Comparison of ENCODE assay signal across 11 mouse cellular contexts in genomic region chr17:29494062-29494731, GRCm38 (mm10). TPM values are rescaled to one million over a fixed set of nuclear protein-coding genes. Genes with fewer than 3 reads are reported as not detected.
DNase-seq lines count a peak whose midpoint lies in the region; ATAC-seq and TF ChIP-seq lines count a peak whose summit lies in the region.
"Had no signal": no experiment of that assay in that cellular context is flagged by ENCODE, and none has a peak within 500 bp of the region (broad histone marks: within the 10 kb centered on the region; RNA-seq: fewer than 3 reads in every experiment).

No protein-coding gene starts in this region.

- H3K36me3 ChIP-seq in lung, embryonic 14.5 days (ENCODE audit: insufficient read depth): peaks cover 24% of the 10 kb centered on the region

- no peak for ATAC-seq in lung, embryonic 14.5 days (ENCODE audit: insufficient read depth)

- TF ChIP-seq POLR2A in lung, adult 2 months (IDR thresholded peaks at IDR 0.05; ENCODE audit: borderline replicate concordance, extremely low read depth, low read depth, low read length): no peak
- TF ChIP-seq POLR2A in bone marrow macrophage, adult 2 months (IDR thresholded peaks at IDR 0.05; ENCODE audit: borderline replicate concordance, low read depth, low read length): no peak

- WGBS in lung, embryonic 14.5 days: 69% methylated on average over 10 of the region's 10 CpGs
- 67% methylated on average over 10 of the region's 10 CpGs for WGBS in lung, adult 2 months

- no peaks in the 10 kb centered on the region for H3K9me3 ChIP-seq in lung, embryonic 14.5 days (ENCODE audit: low read depth, low read length)

- no peaks in the 10 kb centered on the region for H3K27me3 ChIP-seq in lung, embryonic 14.5 days (ENCODE audit: insufficient read depth, low read length)

- H3K27ac ChIP-seq in lung, embryonic 14.5 days (ENCODE audit: low read depth): no peak overlapping the region
- 0 out of 2 replicates have a peak overlapping the region, but pooled peaks have one; percentile 76 for H3K27ac ChIP-seq in bone marrow macrophage, adult 2 months (ENCODE audit: insufficient read depth, low read depth, low read length)

- H3K4me1 ChIP-seq in lung, embryonic 14.5 days (ENCODE audit: insufficient read depth): no peaks in the 10 kb centered on the region
- H3K4me1 ChIP-seq in lung, adult 2 months (ENCODE audit: control insufficient read depth, insufficient read depth, low read length): peaks cover 6% of the 10 kb centered on the region; the same call in 1 of the 2 replicates
- H3K4me1 ChIP-seq in bone marrow macrophage, adult 2 months (ENCODE audit: control insufficient read depth, insufficient read depth, low read length): peaks cover 28% of the 10 kb centered on the region

- TF ChIP-seq CTCF in lung, embryonic 14.5 days (IDR thresholded peaks at IDR 0.05; ENCODE audit: low read depth): no peak
- no peak for TF ChIP-seq CTCF in lung, adult 2 months (IDR thresholded peaks at IDR 0.05; ENCODE audit: insufficient read depth, low read length)
- no peak for TF ChIP-seq CTCF in bone marrow macrophage, adult 2 months (IDR thresholded peaks at IDR 0.05; ENCODE audit: low read depth, low read length)

- H3K4me2 ChIP-seq in lung, embryonic 14.5 days: peak overlapping the region; percentile 93; the same call in 1 of the 2 replicates

- H3K4me3 ChIP-seq in lung, embryonic 14.5 days (ENCODE audit: low read depth, low read length): peak overlapping the region; percentile 95; the same call in 1 of the 2 replicates
- H3K4me3 ChIP-seq in lung, adult 2 months (replicated peaks; ENCODE audit: extremely low read depth, low read depth, low read length): no peak overlapping the region
- peak overlapping the region; percentile 100; the same call in 1 of the 2 replicates for H3K4me3 ChIP-seq in bone marrow macrophage, adult 2 months (ENCODE audit: insufficient read depth, low read length)

- no peak overlapping the region for H3K9ac ChIP-seq in lung, embryonic 14.5 days

- DNase-seq in adrenal gland, postnatal 25 days: peak; percentile 21
- no peak for DNase-seq in adrenal gland, postnatal 4 days (ENCODE audit: low spot score in 2 of 2)
- DNase-seq in lung, embryonic 14.5 days: no peak
- DNase-seq in lung, adult 2 months: no peak
- peak; percentile 87 for DNase-seq in naive thymus-derived CD4-positive, alpha-beta T cell, adult 2 months (ENCODE audit: low read depth)
- DNase-seq in urinary bladder, postnatal 14 days (ENCODE audit: low spot score): no peak
- no peak for DNase-seq in urinary bladder, postnatal 36 days (ENCODE audit: low spot score in 2 of 2)
- DNase-seq: right cerebral cortex, postnatal 4 days had no signal

RNA-seq across cellular contexts. Expression of gene Pim1, which starts 3.6 kb away (rescaled TPM):
- 88.8 and 160 TPM in 2 replicates for total RNA-seq in adrenal gland, postnatal 25 days (2021)
- total RNA-seq in adrenal gland, postnatal 4 days (2021): 10 to 100 TPM; 53.4 to 65.5 TPM
- polyA plus RNA-seq in lung, embryonic 14.5 days (2014; fragmentation: Nextera tagmentation; extraction: Ambion mirVana): 14.1 and 16.0 TPM in 2 replicates
- 35.8 and 48.0 TPM in 2 replicates for polyA plus RNA-seq in lung, adult 2 months (2012; rRNA removed)
- polyA plus RNA-seq in bone marrow macrophage, adult 2 months (2012; ENCODE audit: insufficient read depth, insufficient read length, missing spikeins): 84.5 and 85.2 TPM in 2 replicates

RNA-seq across cellular contexts. Expression of gene Gm17657, which starts 55.2 kb away (rescaled TPM):
- not detected in 2 replicates for total RNA-seq in adrenal gland, postnatal 25 days (2021)
- not detected for total RNA-seq in adrenal gland, postnatal 4 days (2021)
- polyA plus RNA-seq in lung, embryonic 14.5 days (2014; fragmentation: Nextera tagmentation; extraction: Ambion mirVana): not detected in 2 replicates
- not detected in 2 replicates for polyA plus RNA-seq in lung, adult 2 months (2012; rRNA removed)
- not detected in 2 replicates for polyA plus RNA-seq in bone marrow macrophage, adult 2 months (2012; ENCODE audit: insufficient read depth, insufficient read length, missing spikeins)
- total RNA-seq: layer of hippocampus, postnatal 25 days had no signal
- polyA plus RNA-seq: C2C12 had no signal

RNA-seq across cellular contexts. Expression of gene Tbc1d22b, which starts 55.4 kb away (rescaled TPM):
- total RNA-seq in adrenal gland, postnatal 25 days (2021): 28.4 and 30.7 TPM in 2 replicates
- total RNA-seq in adrenal gland, postnatal 4 days (2021): 10 to 100 TPM; 27.3 to 29.0 TPM
- 17.4 TPM in 2 replicates for polyA plus RNA-seq in lung, embryonic 14.5 days (2014; fragmentation: Nextera tagmentation; extraction: Ambion mirVana)
- polyA plus RNA-seq in lung, adult 2 months (2012; rRNA removed): 16.5 and 17.7 TPM in 2 replicates
- 10.3 and 10.8 TPM in 2 replicates for polyA plus RNA-seq in bone marrow macrophage, adult 2 months (2012; ENCODE audit: insufficient read depth, insufficient read length, missing spikeins)

RNA-seq across cellular contexts. Expression of gene Tmem217, which starts 58.0 kb away (rescaled TPM):
- 0.36 TPM in 1 of 2 replicates, not detected in the other for total RNA-seq in adrenal gland, postnatal 25 days (2021)
- total RNA-seq in adrenal gland, postnatal 4 days (2021): under 1 TPM in 1 of 2 experiments, not detected in 1; 0.50 TPM
- polyA plus RNA-seq in lung, embryonic 14.5 days (2014; fragmentation: Nextera tagmentation; extraction: Ambion mirVana): 0.43 and 0.46 TPM in 2 replicates
- polyA plus RNA-seq in lung, adult 2 months (2012; rRNA removed): 0.28 TPM in 1 of 2 replicates, not detected in the other
- not detected in 2 replicates for polyA plus RNA-seq in bone marrow macrophage, adult 2 months (2012; ENCODE audit: insufficient read depth, insufficient read length, missing spikeins)
- polyA plus RNA-seq: C2C12 had no signal

Comparison
In these comparisons a context has a peak if more than half of its experiments do, and no peak if none do; other contexts are left out.
1. DNase-seq: peak in adrenal gland, postnatal 25 days (single experiment) and naive thymus-derived CD4-positive, alpha-beta T cell, adult 2 months (single experiment); none in adrenal gland, postnatal 4 days (0 of 2), lung, embryonic 14.5 days (single experiment), lung, adult 2 months (single experiment), urinary bladder, postnatal 14 days (single experiment) and urinary bladder, postnatal 36 days (0 of 2).